Mouse (Mus musculus): ENCODE measurements around the gene Tlx2. TPM values are rescaled to one million over a fixed set of nuclear protein-coding genes. Genes with fewer than 3 reads are reported as not detected.
A peak's percentile ranks its signal among the peaks of the same experiment; 100 is the strongest.

Tlx2 gene
- polyA plus RNA-seq, 1 experiment from 2014 or later: 0.49 TPM

DNA sequence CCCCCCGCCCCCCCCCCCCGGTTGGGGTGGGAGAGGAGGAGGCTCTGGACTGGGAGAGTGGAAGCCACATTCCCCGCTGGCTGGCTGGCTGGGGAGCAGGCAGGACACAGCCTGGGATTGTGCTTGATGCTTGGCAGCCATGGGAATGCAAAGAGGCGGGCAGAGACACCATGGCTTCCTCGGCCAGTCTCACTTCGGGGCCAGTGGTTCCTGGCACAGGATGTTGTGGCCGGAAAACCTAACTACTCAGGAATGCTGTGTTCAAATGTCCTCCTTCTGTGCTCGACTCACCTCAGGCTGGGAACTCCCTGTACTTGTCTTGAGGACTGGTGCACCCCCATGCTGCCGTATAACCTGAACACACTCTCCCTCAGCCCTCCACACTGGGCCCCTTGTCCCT is 42.4 kb downstream of the Tlx2 start:
- WGBS: 49% methylated on average over 7 of the region's 9 CpGs
- H3K27me3 ChIP-seq (ENCODE audit: insufficient read depth, low read length): peaks cover 8% of the 10 kb centered on the region; the same call in 1 of the 2 replicates
- no peak overlapping the region for H3K4me3 ChIP-seq (ENCODE audit: low read length)
- peaks cover 13% of the 10 kb centered on the region for H3K4me1 ChIP-seq (ENCODE audit: insufficient read depth, low read length)
- no peak overlapping the region for H3K4me2 ChIP-seq (replicated peaks; ENCODE audit: low read depth, low read length)
- no peaks in the 10 kb centered on the region for H3K36me3 ChIP-seq (ENCODE audit: insufficient read depth, low read length)
- no peak overlapping the region for H3K9ac ChIP-seq (replicated peaks; ENCODE audit: low read length)
- H3K27ac ChIP-seq (ENCODE audit: low read length): no peak overlapping the region
- ATAC-seq (ENCODE audit: low FRiP score, low TSS enrichment): no peak
- no peaks in the 10 kb centered on the region for H3K9me3 ChIP-seq (ENCODE audit: low read length)

DNA sequence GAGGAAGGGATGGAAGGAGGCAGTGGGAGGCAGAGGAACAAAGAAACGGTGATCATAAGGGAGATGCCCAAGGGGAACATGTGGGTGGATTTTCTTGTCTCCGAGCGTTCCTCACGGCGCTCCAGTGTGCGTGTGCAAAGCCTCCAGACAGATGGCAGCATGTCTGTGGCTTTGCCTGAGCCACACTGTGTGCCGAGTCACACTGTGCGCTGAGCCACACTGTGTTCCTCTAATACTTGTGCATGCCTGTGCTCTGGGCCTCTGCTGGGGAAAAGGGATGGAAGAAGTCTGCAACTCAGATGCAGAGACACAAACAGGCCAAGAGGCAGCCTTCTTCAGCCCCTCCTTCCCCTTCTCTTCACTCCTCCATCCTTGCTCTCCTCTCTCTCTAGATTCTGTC is 42.8 kb downstream of the Tlx2 start:
- 73% methylated on average over 8 of the region's 8 CpGs for WGBS
- Histone ChIP-seq H3K9ac (replicated peaks; ENCODE audit: low read length) (no peak overlapping the region), H3K9me3 (ENCODE audit: low read length) (no peaks in the 10 kb centered on the region), H3K27ac (ENCODE audit: low read length) (no peak overlapping the region), H3K4me1 (ENCODE audit: insufficient read depth, low read length) (peaks cover 9% of the 10 kb centered on the region), H3K4me2 (replicated peaks; ENCODE audit: low read depth, low read length) (no peak overlapping the region), H3K4me3 (ENCODE audit: low read length) (no peak overlapping the region), H3K36me3 (ENCODE audit: insufficient read depth, low read length) (no peaks in the 10 kb centered on the region), H3K27me3 (ENCODE audit: insufficient read depth, low read length) (peaks cover 8% of the 10 kb centered on the region; the same call in 1 of the 2 replicates)
- no peak for ATAC-seq (ENCODE audit: low FRiP score, low TSS enrichment)

DNA sequence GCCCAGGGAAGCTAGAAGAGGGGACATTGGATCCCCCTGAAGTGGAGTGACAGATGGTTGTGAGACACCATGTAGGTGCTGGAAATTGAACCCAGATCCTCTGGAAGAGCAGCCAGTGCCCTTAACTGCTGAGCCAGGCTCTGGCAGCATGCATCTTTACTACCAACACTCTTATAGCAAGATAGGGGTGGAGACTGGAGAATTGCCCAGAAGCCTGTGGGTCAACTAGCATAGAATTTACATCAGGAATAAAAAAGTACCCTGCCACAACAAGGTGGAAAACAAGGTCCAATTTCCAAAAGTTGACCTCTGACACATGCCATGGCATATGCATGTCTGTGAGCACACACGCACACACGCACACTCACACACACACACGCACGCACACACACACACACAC is 44.9 kb downstream of the Tlx2 start:
- no peak for ATAC-seq (ENCODE audit: low FRiP score, low TSS enrichment)
- WGBS: 92% methylated on average over 4 of the region's 4 CpGs
- H3K9me3 ChIP-seq (ENCODE audit: low read length): no peaks in the 10 kb centered on the region

DNA sequence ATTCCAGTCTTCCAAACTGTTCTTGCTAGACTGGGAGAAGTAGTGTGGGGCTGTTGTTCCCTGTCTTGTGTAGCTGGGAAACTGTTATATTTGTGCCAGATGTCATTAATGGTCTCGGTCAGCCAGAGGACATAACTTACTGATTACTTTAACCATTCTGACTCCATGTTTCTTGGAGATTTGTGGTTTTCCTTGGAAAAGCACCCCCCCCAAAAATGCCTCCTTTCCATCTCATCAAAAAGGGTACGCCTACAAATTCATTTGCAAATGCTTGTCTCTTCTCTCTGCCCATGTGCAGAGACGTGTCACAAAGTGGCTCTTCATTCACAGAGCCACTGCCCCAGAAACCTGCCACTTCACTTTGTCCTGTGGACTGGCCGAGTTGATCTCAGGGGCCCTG is 45.7 kb downstream of the Tlx2 start:
- H3K9ac ChIP-seq (replicated peaks; ENCODE audit: low read length): no peak overlapping the region
- H3K27ac ChIP-seq (ENCODE audit: low read length): 0 out of 2 replicates have a peak overlapping the region, but pooled peaks have one; percentile 6
- H3K4me2 ChIP-seq (replicated peaks; ENCODE audit: low read depth, low read length): no peak overlapping the region
- WGBS: 71% methylated on average over 4 of the region's 4 CpGs
- H3K4me3 ChIP-seq (ENCODE audit: low read length): no peak overlapping the region
- no peaks in the 10 kb centered on the region for H3K36me3 ChIP-seq (ENCODE audit: insufficient read depth, low read length)
- no peak for ATAC-seq (ENCODE audit: low FRiP score, low TSS enrichment)
- H3K4me1 ChIP-seq (ENCODE audit: insufficient read depth, low read length): no peaks in the 10 kb centered on the region; the same call in 1 of the 2 replicates
- no peaks in the 10 kb centered on the region for H3K9me3 ChIP-seq (ENCODE audit: low read length)
- H3K27me3 ChIP-seq (ENCODE audit: insufficient read depth, low read length): no peaks in the 10 kb centered on the region

More for the DNA sequence above, 44.9 kb downstream of the Tlx2 start:
- Histone ChIP-seq H3K27me3 (ENCODE audit: insufficient read depth, low read length) (no peaks in the 10 kb centered on the region), H3K27ac (ENCODE audit: low read length) (no peak overlapping the region), H3K9ac (replicated peaks; ENCODE audit: low read length) (no peak overlapping the region), H3K4me1 (ENCODE audit: insufficient read depth, low read length) (peaks cover 4% of the 10 kb centered on the region; the same call in 1 of the 2 replicates), H3K36me3 (ENCODE audit: insufficient read depth, low read length) (no peaks in the 10 kb centered on the region), H3K4me3 (ENCODE audit: low read length) (no peak overlapping the region), H3K4me2 (replicated peaks; ENCODE audit: low read depth, low read length) (no peak overlapping the region)

DNA sequence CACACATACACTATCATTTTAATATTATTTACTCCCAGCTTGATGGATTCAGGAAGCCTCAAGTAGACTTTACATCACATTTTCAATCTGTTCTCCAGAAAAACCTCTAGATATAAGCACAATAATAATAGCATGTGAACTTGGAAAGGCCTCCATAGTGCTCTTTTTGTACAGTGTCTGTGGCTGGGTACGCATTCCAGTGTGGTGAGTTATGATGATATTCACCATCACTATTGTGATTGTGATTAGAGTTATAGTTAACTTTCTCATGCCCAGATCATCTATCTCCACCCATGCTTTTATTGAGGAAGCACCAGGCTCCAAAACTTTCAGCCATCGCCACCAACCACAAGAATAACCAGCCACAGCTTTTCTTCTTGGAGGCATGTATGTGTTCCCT is 46.3 kb downstream of the Tlx2 start:
- no peak for ATAC-seq (ENCODE audit: low FRiP score, low TSS enrichment)

DNA sequence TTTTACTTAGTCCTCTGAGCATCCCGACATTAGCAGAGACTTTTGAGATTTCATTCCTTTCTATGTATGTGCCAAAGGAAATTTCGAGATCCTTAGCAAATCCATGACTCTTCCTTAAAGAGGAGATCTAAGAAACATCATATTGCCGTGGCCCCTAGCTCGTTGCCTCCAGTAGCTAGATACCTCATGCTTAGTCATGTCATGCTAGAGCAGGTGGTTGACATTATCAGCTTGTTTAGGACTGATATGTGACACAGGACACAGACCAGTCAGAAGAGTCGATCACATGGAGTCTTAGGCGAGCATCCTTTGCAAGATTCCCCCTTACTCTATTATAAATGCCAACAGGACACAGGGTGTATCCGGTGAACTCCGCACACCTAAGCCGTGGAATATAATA is 47.1 kb downstream of the Tlx2 start:
- ATAC-seq (ENCODE audit: low FRiP score, low TSS enrichment): no peak

More for the DNA sequence above, 46.3 kb downstream of the Tlx2 start:
- Histone ChIP-seq H3K4me3 (ENCODE audit: low read length) (no peak overlapping the region), H3K9me3 (ENCODE audit: low read length) (no peaks in the 10 kb centered on the region), H3K27me3 (ENCODE audit: insufficient read depth, low read length) (no peaks in the 10 kb centered on the region), H3K36me3 (ENCODE audit: insufficient read depth, low read length) (no peaks in the 10 kb centered on the region), H3K27ac (ENCODE audit: low read length) (no peak overlapping the region), H3K4me1 (ENCODE audit: insufficient read depth, low read length) (no peaks in the 10 kb centered on the region; the same call in 1 of the 2 replicates), H3K9ac (replicated peaks; ENCODE audit: low read length) (no peak overlapping the region), H3K4me2 (replicated peaks; ENCODE audit: low read depth, low read length) (no peak overlapping the region)
- 95% methylated on average over 2 of the region's 2 CpGs for whole genome bisulfite sequencing

DNA sequence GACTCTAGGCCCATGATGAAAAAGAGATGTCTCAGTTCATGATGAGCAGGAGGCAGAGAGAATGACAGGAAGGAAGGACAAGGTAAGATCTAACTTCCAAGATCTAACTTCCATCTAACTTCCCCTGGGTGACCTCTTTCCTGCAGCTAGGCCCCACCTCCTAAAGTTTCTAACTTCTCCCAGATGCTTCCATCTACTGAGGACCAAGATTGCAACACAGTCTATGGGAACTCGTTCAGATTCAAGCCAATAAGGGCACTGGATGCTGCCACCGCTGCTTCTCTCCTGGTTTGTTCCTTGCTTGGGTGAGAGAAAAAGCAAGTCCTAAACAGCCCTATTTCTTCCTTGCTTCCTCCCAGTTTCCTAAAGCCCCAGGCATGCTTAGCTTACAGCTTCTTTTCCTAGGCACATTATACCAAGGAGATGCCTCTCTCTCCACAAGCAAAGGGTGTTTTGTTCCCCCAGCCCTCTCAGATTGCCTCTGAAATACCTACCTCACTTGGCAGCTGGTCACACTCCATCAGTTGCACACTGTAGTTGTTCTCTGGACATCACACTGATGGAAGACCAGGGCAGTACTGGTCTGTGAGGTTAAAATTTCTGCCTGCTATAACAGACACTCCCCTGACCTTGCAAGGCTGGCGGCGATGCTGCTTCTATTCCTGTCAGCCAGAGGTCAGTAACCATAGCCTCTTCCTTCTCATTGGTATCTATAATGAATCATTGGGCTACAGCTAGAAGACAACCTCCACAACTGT is 49.1 kb downstream of the Tlx2 start:
- H3K36me3 ChIP-seq (ENCODE audit: insufficient read depth, low read length): no peaks in the 10 kb centered on the region
- peak; percentile 75; the same call in 1 of the 2 replicates for ATAC-seq (ENCODE audit: low FRiP score, low TSS enrichment)
- WGBS: 49% methylated on average over 4 of the region's 4 CpGs

More for the DNA sequence above, 47.1 kb downstream of the Tlx2 start:
- H3K9me3 ChIP-seq (ENCODE audit: low read length): no peaks in the 10 kb centered on the region
- no peak overlapping the region for H3K27ac ChIP-seq (ENCODE audit: low read length)
- no peaks in the 10 kb centered on the region for H3K27me3 ChIP-seq (ENCODE audit: insufficient read depth, low read length)
- H3K4me2 ChIP-seq (replicated peaks; ENCODE audit: low read depth, low read length): no peak overlapping the region
- H3K4me3 ChIP-seq (ENCODE audit: low read length): no peak overlapping the region
- no peaks in the 10 kb centered on the region for H3K36me3 ChIP-seq (ENCODE audit: insufficient read depth, low read length)
- H3K9ac ChIP-seq (replicated peaks; ENCODE audit: low read length): no peak overlapping the region
- 86% methylated on average over 9 of the region's 9 CpGs for WGBS
- no peaks in the 10 kb centered on the region; the same call in 1 of the 2 replicates for H3K4me1 ChIP-seq (ENCODE audit: insufficient read depth, low read length)

DNA sequence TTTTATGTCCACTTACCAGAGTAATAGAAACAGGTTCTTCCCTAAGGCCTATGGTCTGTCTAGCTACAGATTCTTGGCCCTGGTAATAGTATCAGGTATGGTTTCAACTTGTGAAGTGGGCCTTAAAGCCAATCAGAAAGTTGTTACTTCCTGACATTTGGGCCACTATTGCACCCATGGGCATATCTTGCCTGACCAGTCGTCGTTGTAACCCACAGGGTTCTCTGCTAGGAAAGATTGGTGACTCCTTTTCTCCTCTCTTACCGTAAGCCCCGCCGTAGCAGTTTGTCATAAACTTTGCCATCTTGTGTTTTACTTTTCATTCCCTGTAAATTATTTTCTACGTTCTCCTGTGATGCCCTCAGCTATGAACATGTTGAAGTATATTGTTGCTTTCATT is 50.0 kb downstream of the Tlx2 start:
- 0 out of 2 replicates have a peak, but pooled peaks cover 2% of the 10 kb centered on the region for H3K4me1 ChIP-seq (ENCODE audit: insufficient read depth, low read length)
- no peak overlapping the region for H3K4me3 ChIP-seq (ENCODE audit: low read length)
- H3K9me3 ChIP-seq (ENCODE audit: low read length): no peaks in the 10 kb centered on the region
- no peaks in the 10 kb centered on the region for H3K27me3 ChIP-seq (ENCODE audit: insufficient read depth, low read length)
- H3K4me2 ChIP-seq (replicated peaks; ENCODE audit: low read depth, low read length): no peak overlapping the region
- H3K9ac ChIP-seq (replicated peaks; ENCODE audit: low read length): no peak overlapping the region
- H3K36me3 ChIP-seq (ENCODE audit: insufficient read depth, low read length): no peaks in the 10 kb centered on the region
- no peak overlapping the region for H3K27ac ChIP-seq (ENCODE audit: low read length)
- ATAC-seq (ENCODE audit: low FRiP score, low TSS enrichment): no peak
- 86% methylated on average over 6 of the region's 6 CpGs for WGBS

More for the DNA sequence above, 49.1 kb downstream of the Tlx2 start:
- Histone ChIP-seq H3K27ac (ENCODE audit: low read length) (no peak overlapping the region), H3K9me3 (ENCODE audit: low read length) (no peaks in the 10 kb centered on the region), H3K4me1 (ENCODE audit: insufficient read depth, low read length) (0 out of 2 replicates have a peak, but pooled peaks cover 2% of the 10 kb centered on the region), H3K9ac (replicated peaks; ENCODE audit: low read length) (no peak overlapping the region), H3K4me2 (replicated peaks; ENCODE audit: low read depth, low read length) (no peak overlapping the region), H3K4me3 (ENCODE audit: low read length) (no peak overlapping the region), H3K27me3 (ENCODE audit: insufficient read depth, low read length) (no peaks in the 10 kb centered on the region)

DNA sequence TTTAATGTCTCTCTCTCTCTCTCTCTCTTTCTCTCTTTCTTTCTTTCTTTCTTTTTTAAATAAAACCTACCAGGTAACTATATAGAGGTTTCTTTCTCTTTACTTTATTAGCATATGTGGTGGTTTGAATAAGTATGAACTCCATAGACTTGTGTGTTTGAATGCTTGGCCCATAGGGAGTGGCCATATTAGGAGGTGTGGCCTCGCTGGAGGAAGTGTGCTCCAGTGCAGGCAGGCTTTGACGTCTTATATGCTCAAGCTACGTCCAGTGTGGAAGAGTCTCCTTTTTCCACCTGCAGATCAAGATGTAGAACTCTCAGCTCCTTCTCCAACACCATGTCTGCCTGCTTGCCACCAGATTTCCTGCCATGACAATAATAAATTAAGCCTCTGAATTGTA is 51.0 kb downstream of the Tlx2 start:
- Histone ChIP-seq H3K4me2 (replicated peaks; ENCODE audit: low read depth, low read length) (no peak overlapping the region), H3K27ac (ENCODE audit: low read length) (no peak overlapping the region), H3K9me3 (ENCODE audit: low read length) (no peaks in the 10 kb centered on the region), H3K4me1 (ENCODE audit: insufficient read depth, low read length) (0 out of 2 replicates have a peak, but pooled peaks cover 2% of the 10 kb centered on the region), H3K9ac (replicated peaks; ENCODE audit: low read length) (no peak overlapping the region), H3K36me3 (ENCODE audit: insufficient read depth, low read length) (no peaks in the 10 kb centered on the region), H3K27me3 (ENCODE audit: insufficient read depth, low read length) (no peaks in the 10 kb centered on the region), H3K4me3 (ENCODE audit: low read length) (no peak overlapping the region)
- WGBS: 72% methylated on average over 3 of the region's 3 CpGs
- no peak for ATAC-seq (ENCODE audit: low FRiP score, low TSS enrichment)

All from kidney, embryonic 16.5 days (tissue).